Mouse (Mus musculus) gastrocnemius, postnatal 14 days (tissue): ENCODE measurements around the gene Ttc39b. TPM values are rescaled to one million over a fixed set of nuclear protein-coding genes. Genes with fewer than 3 reads are reported as not detected.
"Not testable (repeated sequence)": the region's sequence is repeated elsewhere in the genome, so short reads cannot be mapped to it uniquely, and the experiment has no call there.

ENCODE experiments used
- DNase-seq: peaks from one replicate; pipeline ENCODE4 v3.0.0; 2021; ENCODE audit warnings: mixed read lengths
- intact Hi-C: fragments of 180-260 bp; cut with DNase I; formaldehyde crosslinking; loops from one replicate; pipeline ENCODE4 v1.15.1; 2025; ENCODE audit warnings: low total_unique reads
- total RNA-seq, 2 experiments: library from RNA; stranded (reverse); gene quantifications; 2 replicates each; pipeline ENCODE4 v1.2.3; 2021

Gene Ttc39b
- total RNA-seq, 2 experiments from 2014 or later, result 5.7 to 6.2 TPM

- intact Hi-C loops, result no loop called here
- no peak for DNase-seq
Measured at GRCm38 (mm10) chr4:83241630-83242029, 82.4 kb downstream of the Ttc39b start.

- DNase-seq, result no peak
- intact Hi-C loops, result no loop called here
Measured at GRCm38 (mm10) chr4:83237656-83238055, 86.4 kb downstream of the Ttc39b start.

GRCm38 (mm10) chr4:83235304-83235703, 88.8 kb downstream of the Ttc39b start:
- intact Hi-C loops, DNase-seq: not testable (repeated sequence)

- no peak for DNase-seq
- intact Hi-C loops, result no loop called here
Measured at GRCm38 (mm10) chr4:83234739-83235138, 89.3 kb downstream of the Ttc39b start.

- intact Hi-C loops, result no loop called here
- DNase-seq, result no peak
Measured at GRCm38 (mm10) chr4:83234132-83234531, 89.9 kb downstream of the Ttc39b start.

GRCm38 (mm10) chr4:83233181-83234123, 90.6 kb downstream of the Ttc39b start:
- no peak for DNase-seq
- intact Hi-C loops, result no loop called here

- DNase-seq, result no peak
Measured at GRCm38 (mm10) chr4:83232315-83232880, 91.7 kb downstream of the Ttc39b start.

GRCm38 (mm10) chr4:83228664-83229283, 95.3 kb downstream of the Ttc39b start:
- intact Hi-C loops, result no loop called here
- DNase-seq, result no peak

More at GRCm38 (mm10) chr4:83232315-83232880, 91.7 kb downstream of the Ttc39b start:
- intact Hi-C loops, result no loop called here

GRCm38 (mm10) chr4:83228073-83228472, 96.0 kb downstream of the Ttc39b start:
- intact Hi-C loops, result no loop called here
- no peak for DNase-seq

- no peak for DNase-seq
- intact Hi-C loops, result no loop called here
Measured at GRCm38 (mm10) chr4:83225633-83226360, 98.3 kb downstream of the Ttc39b start.

- DNase-seq, result no peak
- intact Hi-C loops, result no loop called here
Measured at GRCm38 (mm10) chr4:83224242-83224641, 99.8 kb downstream of the Ttc39b start.

- intact Hi-C loops, result no loop called here
- no peak for DNase-seq
Measured at GRCm38 (mm10) chr4:83223197-83223596, 100.9 kb downstream of the Ttc39b start.

- DNase-seq, result no peak
- intact Hi-C loops, result no loop called here
Measured at GRCm38 (mm10) chr4:83220761-83221557, 103.1 kb downstream of the Ttc39b start.

- no peak for DNase-seq
- intact Hi-C loops, result no loop called here
Measured at GRCm38 (mm10) chr4:83219253-83219652, 104.8 kb downstream of the Ttc39b start.

- intact Hi-C loops, result no loop called here
Measured at GRCm38 (mm10) chr4:83217128-83217527, 106.9 kb downstream of the Ttc39b start.

GRCm38 (mm10) chr4:83216381-83216780, 107.7 kb downstream of the Ttc39b start:
- DNase-seq, result no peak
- intact Hi-C loops, result no loop called here

More at GRCm38 (mm10) chr4:83217128-83217527, 106.9 kb downstream of the Ttc39b start:
- no peak for DNase-seq

GRCm38 (mm10) chr4:83215776-83216175, 108.3 kb downstream of the Ttc39b start:
- intact Hi-C loops, result no loop called here
- DNase-seq, result no peak

GRCm38 (mm10) chr4:83214822-83215558, 109.1 kb downstream of the Ttc39b start:
- intact Hi-C loops, result no loop called here

More at GRCm38 (mm10) chr4:83214822-83215558, 109.1 kb downstream of the Ttc39b start:
- no peak for DNase-seq
